Mouse (Mus musculus) testis, adult 10 weeks (tissue): Measurements from ENCODE around the gene Bsn. TPM values are rescaled to one million over a fixed set of nuclear protein-coding genes. Genes with fewer than 3 reads are reported as not detected.

ENCODE experiments used
- polyA plus RNA-seq: library from polyadenylated mRNA; stranded (reverse); fragments of 350-450 nt; fragmentation: Illumina TruSeq; extraction: RNeasy Lipid Tissue Mini Kit (QIAGEN cat#74804); gene quantifications from one replicate; pipeline ENCODE4 v1.2.3, GENCODE M21; 2014; ENCODE audit warnings: low read depth, low replicate concordance

Gene Bsn
- 0.27 TPM for polyA plus RNA-seq

GRCm38 (mm10) chr9:108189787-108190679, at the start of gene Bsn:
Gene Bsn, minus strand, starts transcription at chr9:108190384.

DNA sequence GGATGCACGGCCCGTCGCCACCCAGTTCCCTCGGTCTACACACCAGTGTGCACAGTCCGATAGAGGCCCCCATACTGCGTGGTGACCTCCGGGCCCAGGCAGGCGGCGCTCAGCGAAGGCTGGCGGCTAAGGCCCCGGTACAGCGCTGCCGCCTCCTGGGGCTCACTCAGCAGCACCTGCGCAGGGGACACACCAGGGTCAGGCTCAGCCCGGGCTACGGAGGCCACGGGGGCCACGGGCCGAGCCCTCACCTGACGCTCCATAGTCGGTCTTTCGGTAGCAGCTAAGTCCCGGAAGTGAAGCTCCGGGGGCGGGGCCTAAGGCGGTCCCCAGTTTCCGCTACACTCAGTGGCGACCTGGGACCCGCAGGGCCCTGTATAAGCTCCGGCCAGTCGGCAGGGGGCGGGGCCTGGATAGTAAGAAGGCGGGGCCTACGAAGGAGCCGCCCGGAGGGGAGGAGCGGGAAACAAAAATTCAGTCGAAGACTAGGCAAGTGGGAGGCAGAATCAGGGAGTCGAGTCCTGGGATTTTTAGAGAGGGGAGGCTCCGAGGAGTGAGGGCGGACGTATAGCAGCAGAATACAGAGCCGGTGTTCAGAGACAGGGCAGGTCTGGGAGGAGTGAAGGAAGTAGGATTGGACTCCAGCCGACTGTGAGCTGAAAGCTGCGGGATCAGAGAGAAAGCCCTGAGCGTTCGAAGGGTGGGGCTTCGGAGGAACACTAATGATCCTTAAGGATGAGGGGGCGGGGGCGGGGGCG, 95.8 kb downstream of the Bsn start, which contains the start of gene Apeh:
Apeh (minus strand) TSS at position 423 of the 758 bp plus-strand sequence.

DNA sequence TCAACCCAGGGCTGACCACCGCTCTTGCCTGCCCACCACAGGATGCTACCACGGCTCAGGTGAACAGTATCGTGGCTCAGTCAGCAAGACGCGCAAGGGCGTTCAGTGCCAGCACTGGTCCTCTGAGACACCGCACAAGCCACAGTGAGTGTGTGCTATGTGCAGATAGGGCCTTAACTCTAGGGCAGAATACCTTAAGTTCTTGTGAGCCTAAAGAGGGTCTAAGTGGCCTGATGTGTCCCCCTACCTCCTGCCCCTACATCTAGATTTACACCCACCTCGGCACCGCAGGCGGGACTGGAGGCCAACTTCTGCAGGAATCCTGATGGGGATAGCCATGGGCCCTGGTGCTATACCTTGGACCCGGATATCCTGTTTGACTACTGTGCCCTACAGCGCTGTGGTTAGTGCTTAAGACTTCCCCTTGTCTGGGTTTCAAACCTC, 107.2 kb downstream of the Bsn start, which contains the start of gene Rnf123:
Rnf123 (minus strand) TSS at position 359 of the 444 bp plus-strand sequence.

DNA sequence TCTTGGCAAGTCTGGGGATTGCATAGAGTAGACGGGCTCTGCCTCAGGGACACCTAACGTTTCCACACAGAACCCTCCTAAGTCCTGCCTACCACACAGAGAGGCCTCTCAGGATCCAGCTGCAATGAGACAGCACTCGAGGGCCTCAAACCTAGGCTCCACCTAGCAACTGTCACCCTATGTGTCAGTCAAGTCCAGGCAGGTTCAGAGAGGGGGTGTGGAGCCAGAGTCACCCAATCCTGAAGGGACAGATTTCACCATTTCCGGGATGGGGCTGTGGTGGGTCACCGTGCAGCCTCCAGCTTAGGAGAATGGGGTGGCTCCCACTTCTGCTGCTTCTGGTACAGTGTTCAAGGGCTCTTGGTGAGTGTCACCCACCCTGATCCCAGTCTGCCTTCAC, 110.0 kb downstream of the Bsn start, which contains the start of gene Mst1:
Mst1 (plus strand) TSS at position 269 of the 400 bp plus-strand sequence.

DNA sequence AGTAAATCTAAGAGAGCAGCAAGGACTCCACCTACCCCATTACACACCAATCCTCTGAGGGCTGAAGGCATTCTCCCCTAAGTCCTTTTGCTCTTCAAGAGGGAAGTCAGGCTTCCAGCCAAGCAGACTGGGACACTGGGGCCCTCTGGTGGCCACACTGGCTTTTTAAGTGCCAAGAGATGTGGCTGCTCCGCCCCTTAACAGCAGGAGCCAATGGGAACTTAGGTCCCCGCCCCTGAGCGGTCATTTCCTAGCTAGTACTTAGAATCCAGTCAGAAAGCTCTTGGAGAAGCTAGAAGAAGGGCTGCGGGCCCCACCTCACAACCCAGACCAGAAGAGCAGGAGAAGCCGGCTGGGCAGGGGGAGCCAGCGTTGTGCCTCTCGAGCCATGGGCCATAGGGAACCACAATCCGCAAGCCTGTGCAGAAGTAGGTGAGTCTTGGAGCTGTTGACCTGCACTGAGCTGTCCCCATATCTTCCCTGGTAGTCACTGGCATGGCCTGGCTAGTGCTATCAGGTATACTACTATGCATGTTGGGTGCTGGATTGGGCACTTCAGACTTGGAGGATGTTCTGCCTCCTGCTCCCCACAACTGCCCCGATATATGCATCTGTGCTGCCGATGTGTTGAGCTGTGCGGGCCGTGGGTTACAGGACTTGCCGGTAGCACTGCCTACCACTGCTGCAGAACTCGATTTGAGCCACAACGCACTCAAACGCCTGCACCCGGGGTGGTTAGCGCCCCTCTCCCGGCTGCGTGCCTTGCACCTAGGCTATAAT, 137.1 kb downstream of the Bsn start, which contains the start of gene Amigo3:
Amigo3 (plus strand) TSS at position 275 of the 780 bp plus-strand sequence.

GRCm38 (mm10) chr9:108049016-108049455, 141.1 kb downstream of the Bsn start, which contains the start of gene Gmppb:
Gene Gmppb, plus strand, starts transcription at chr9:108049242.

Other genes starting within 250 kb of the Bsn start
- gene Traip, start 240.2 kb downstream of the Bsn start, polyA plus RNA-seq: 2.3 TPM
- gene Uba7, start 214.9 kb downstream of the Bsn start, polyA plus RNA-seq: not detected
- not detected for gene Gm20661, start 207.3 kb downstream of the Bsn start, polyA plus RNA-seq
- not detected for gene Inka1, start 204.5 kb downstream of the Bsn start, polyA plus RNA-seq
- 65.6 TPM for gene Cdhr4, start 197.9 kb downstream of the Bsn start, polyA plus RNA-seq
- gene Gm20662, start 194.0 kb downstream of the Bsn start, polyA plus RNA-seq: 18.1 TPM
- 76.6 TPM for gene Ip6k1, start 187.9 kb downstream of the Bsn start, polyA plus RNA-seq
- 1.0 TPM for gene Gmppb, start 141.1 kb downstream of the Bsn start, polyA plus RNA-seq
- 0.10 TPM for gene Amigo3, start 137.2 kb downstream of the Bsn start, polyA plus RNA-seq
- not detected for gene Mst1, start 109.9 kb downstream of the Bsn start, polyA plus RNA-seq
- 1.8 TPM for gene Rnf123, start 107.0 kb downstream of the Bsn start, polyA plus RNA-seq
- gene Apeh, start 95.8 kb downstream of the Bsn start, polyA plus RNA-seq: 6.3 TPM
- 10.4 TPM for gene Dag1, start 73.6 kb upstream of the Bsn start, polyA plus RNA-seq
- gene Nicn1, start 100.0 kb upstream of the Bsn start, polyA plus RNA-seq: 24.1 TPM
- 1.4 TPM for gene Amt, start 106.5 kb upstream of the Bsn start, polyA plus RNA-seq
- 114 TPM for gene Rhoa, start 115.7 kb upstream of the Bsn start, polyA plus RNA-seq
- gene Tcta, start 115.8 kb upstream of the Bsn start, polyA plus RNA-seq: 17.0 TPM
- 1.8 TPM for gene Gpx1, start 148.5 kb upstream of the Bsn start, polyA plus RNA-seq
- 93.9 TPM for gene Usp4, start 157.5 kb upstream of the Bsn start, polyA plus RNA-seq
- gene 1700102P08Rik, start 202.4 kb upstream of the Bsn start, polyA plus RNA-seq: 278 TPM
- gene Ccdc36, start 238.1 kb upstream of the Bsn start, polyA plus RNA-seq: 8.6 TPM
- gene BC048562, start 246.1 kb upstream of the Bsn start, polyA plus RNA-seq: 10.4 TPM